ENCODE assay signal across 17 mouse cellular contexts in genomic region chr12:77929571-77929970, GRCm38 (mm10).
"Had no signal": no experiment of that assay in that cellular context is flagged by ENCODE, and none has a peak within 500 bp of the region (broad histone marks: within the 10 kb centered on the region; RNA-seq: fewer than 3 reads in every experiment).

No protein-coding gene starts in this region.

- H3K4me2 ChIP-seq: lung, embryonic 15.5 days; midbrain, embryonic 11.5 days; midbrain, embryonic 13.5 days; midbrain, embryonic 15.5 days; neural tube, embryonic 12.5 days; stomach, embryonic 15.5 days had no signal

- H3K9me3 ChIP-seq: lung, embryonic 15.5 days; megakaryocyte, embryonic 14.5 days; midbrain, embryonic 13.5 days; midbrain, embryonic 15.5 days; neural tube, embryonic 12.5 days; stomach, embryonic 15.5 days had no signal

- DNase-seq: lung, adult 2 months; lung, postnatal 14 days; lung, postnatal 36 days; right cerebral cortex, postnatal 14 days; thymus, adult 2 months; thymus, postnatal 25 days; thymus, postnatal 4 days had no signal

- H3K4me1 ChIP-seq: lung, embryonic 15.5 days; megakaryocyte, embryonic 14.5 days; stomach, embryonic 15.5 days had no signal

- ATAC-seq: lung, postnatal 0 days; midbrain, embryonic 13.5 days; midbrain, embryonic 15.5 days had no signal

- H3K27me3 ChIP-seq: lung, embryonic 15.5 days; megakaryocyte, embryonic 14.5 days; midbrain, embryonic 13.5 days; midbrain, embryonic 15.5 days; neural tube, embryonic 12.5 days; stomach, embryonic 15.5 days had no signal

- H3K36me3 ChIP-seq: lung, embryonic 15.5 days; midbrain, embryonic 13.5 days; midbrain, embryonic 15.5 days; neural tube, embryonic 12.5 days; stomach, embryonic 15.5 days had no signal

- H3K4me3 ChIP-seq: lung, embryonic 15.5 days; megakaryocyte, embryonic 14.5 days; midbrain, embryonic 13.5 days; midbrain, embryonic 15.5 days; neural tube, embryonic 12.5 days; stomach, embryonic 15.5 days had no signal

- H3K27ac ChIP-seq: lung, embryonic 15.5 days; macrophage; midbrain, embryonic 13.5 days; midbrain, embryonic 15.5 days; neural tube, embryonic 12.5 days; stomach, embryonic 15.5 days; stomach, postnatal 0 days had no signal

- H3K9ac ChIP-seq: lung, embryonic 15.5 days; midbrain, embryonic 13.5 days; midbrain, embryonic 15.5 days; neural tube, embryonic 12.5 days; stomach, embryonic 15.5 days had no signal
